Mouse (Mus musculus) ES-CJ7 (cell line): ENCODE results near the gene Tekt5.

Experiments
- DNase-seq: peaks from one replicate; pipeline ENCODE4 v3.0.0; 2011; ENCODE audit warnings: low read depth, low spot score

Gene Tekt5

DNA sequence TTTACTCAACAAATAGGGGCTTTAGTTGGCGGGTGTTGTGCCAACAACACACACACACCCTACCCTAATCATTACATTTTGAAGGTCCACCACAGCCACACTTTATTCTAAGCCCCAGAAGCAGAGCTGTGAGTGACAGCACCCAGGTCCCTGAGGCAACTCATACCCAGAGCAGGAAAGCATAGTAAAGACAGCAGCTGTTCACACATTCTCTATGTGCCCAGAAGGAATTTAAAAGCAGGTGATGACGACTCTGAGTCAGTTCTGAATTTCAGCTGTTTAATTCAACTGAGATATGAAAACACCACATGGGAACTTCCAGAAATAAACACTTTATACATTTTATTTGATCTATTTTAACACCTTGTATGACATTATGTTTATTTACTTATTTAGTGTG is 15.8 kb downstream of the Tekt5 start:
- DNase-seq: no peak

DNA sequence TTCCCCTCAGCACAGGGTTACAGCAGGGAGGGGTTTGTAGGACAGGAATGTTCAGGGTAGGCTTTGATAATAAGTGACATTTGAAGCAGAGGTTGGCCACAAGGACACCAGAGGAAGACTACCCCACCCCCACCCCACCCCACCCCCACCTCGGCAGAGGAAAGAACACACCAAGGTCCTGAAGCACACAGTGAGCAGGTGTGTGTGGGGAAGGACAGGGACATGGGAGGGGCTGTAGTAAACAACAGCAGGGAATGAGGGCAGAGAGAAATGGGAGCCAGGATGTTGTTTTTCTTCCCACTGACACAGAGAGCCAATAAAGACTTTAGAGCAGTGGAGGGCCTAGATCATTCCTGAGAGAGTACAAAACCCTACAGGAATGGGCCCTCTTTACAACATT is 18.0 kb downstream of the Tekt5 start:
- no peak for DNase-seq

DNA sequence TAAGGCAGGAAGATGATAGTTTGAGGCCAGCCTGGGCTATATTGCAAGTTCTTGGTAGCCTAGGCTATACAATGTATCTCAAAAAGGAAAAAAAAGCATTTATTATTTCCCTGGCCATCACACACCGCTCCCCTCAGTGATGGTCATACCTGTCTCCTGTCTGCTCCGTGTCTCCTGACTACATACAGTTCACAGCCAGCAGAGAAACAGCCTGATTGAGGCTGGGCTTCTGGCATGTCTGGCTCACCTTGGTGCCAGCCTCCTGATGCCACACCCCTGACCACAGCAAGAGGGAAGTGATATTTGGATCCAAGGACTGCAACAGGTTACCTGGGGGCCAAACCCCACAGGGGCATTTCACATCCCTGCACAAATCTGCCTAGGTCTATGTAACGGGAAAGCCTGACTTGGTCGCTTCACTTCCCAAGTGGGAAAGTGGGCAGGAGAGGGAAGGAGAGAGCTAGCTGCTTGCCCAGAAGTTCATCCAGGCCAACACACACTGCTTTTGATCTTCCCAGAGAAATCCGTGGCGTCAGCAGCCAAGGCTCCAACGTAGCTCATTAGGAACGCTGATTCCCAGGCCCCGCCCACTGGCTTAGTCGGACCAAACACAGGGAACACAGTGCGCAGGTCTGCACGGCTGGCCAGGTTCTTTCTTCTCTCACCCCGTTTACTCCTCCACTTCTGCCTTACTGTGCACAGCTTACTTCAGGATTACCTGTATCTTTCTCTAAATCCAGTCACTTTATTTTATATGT is 20.9 kb downstream of the Tekt5 start:
- DNase-seq: peak; percentile 52

DNA sequence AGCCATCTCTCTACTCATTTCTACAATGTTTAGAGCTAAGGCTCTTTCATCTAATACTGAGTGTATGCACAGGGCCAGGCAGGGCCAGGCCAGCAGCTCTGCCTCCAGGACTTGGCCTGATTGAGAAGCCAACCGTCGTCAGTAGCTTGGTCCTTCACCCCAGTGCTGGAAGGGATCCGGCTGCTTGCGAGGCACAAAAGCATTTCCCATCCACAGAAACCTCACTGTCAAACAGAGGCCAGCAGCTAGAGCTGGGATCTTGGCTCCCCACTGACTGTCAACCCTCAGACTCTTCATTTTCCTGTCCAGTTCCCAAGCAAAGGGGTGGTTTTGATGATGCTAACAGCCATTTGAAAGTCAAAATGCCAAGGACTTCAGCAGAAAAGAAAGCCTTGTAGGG is 22.9 kb downstream of the Tekt5 start:
- no peak for DNase-seq

DNA sequence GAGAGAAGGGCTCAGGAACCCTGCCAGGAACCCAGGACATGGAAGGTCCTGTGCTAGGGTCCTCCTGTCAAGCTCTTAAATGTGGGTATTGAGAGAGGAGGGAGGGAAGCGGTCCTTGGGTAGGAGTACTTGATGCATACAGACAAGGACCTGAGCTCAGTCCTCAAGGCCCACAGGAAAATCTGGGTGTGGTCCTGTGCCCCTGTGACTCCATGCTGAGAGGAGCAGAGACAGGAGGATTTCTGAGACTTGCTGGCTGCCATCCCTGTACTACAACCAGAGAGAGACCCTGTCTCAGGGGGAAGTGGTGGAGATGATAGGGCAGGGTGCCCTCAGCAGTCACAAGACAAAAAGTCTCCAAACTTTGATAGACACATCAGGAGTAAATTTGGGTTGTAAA is 25.3 kb downstream of the Tekt5 start:
- DNase-seq: peak; percentile 57

DNA sequence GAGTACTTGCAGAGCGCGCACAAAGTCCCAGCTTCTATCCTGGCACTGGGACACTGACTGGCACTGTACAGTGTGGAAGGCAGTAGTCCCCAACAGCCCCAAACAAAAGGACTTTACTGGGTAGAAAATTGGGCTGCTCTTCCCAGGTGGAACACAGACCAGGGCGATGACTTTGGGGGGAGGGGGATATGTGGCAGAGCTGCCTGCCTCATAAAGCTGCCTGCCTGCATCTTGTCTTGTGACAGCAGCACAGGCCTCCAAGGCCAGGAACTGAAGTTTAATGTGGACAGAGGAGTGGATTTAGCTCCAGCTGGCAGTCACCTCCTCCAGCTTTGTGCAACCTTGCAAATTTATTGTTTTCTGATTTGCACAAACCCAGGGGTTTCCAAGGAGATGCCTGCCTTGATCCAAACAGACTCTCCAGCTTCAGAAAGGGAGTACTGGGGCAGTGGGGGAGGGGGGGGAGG is 25.8 kb downstream of the Tekt5 start:
- DNase-seq: no peak

DNA sequence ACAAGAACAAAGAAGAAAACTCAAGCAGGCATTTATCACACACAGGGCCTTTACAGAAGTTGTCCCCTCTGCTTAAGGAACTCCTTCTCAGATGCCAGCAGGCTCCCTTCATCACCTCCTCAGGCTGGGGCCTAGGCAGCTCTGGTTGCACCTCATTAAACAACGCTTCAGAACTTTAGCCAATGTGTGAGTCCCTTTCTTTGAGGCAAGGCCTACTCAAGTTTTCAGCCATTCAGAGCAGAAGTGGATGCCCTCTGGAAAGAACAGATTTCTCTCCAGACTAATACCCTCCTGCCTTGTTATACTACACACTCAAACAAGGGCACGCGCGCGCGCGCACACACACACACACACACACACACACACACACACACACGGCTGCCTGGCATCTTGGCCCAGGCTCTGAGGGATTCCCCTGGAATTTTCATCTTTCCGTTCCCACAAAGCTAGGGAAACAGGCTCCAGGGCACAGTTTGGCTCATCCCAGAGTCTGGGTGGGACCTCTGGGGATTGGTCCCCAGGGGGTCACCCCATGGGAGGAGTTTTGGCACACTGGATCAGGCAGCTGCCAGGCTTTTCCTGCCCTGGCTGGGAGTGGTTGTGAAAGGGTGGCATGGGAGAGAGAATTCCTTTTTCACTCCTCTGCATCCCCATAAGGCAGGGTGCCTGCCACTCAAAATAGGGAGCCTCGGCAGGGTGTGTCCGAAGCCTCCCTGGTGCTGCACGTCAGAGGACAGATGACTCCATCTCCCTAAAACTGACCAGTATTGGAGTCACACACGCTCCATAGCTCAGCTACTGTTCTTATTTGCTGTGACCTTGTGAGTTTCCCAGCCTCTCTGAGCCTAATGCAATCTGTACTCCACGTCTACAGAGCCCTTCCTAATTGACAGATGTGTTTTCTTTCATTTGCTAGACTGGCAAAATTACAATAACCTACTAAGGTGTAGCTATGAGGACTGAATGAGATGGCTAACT is 28.8 kb downstream of the Tekt5 start:
- DNase-seq: peak; percentile 17

DNA sequence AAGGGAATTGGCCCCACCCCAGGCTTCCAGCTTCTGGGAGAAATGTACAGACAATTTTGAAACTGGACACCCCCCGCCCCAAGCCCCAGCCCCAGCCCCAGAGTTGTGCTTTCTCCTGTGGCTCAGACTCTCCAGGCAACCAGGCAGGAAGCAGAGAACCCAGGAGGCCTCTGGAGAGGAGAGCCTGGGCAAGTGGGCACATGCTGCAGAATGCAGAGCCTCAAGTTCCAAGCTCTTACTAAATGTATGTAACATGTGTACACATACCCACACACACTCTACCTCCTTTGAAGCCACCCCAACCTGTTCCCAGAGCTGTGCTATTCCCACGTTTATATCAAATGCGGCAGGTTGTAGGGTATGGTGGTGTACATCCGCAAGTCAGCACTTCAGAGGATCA is 29.5 kb downstream of the Tekt5 start:
- DNase-seq: no peak

DNA sequence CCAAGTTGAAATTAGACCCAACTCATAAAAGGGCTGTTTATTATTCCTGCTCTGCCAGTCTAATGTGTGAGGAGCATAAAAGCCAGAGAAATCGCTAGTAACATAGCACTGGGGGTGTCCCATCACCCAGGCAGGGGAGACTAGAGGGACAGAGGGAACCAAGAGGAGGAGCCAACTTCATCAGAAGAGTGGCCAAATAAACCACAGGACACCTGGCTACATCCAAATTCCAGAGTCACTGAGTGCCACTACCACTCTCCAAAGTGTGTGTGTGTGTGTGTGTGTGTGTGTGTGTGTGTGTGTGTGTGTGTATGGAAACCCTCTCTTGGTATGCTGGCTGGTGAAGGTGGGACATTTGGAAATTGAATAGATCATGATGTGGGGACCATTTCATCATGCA is 32.2 kb downstream of the Tekt5 start:
- no peak for DNase-seq

DNA sequence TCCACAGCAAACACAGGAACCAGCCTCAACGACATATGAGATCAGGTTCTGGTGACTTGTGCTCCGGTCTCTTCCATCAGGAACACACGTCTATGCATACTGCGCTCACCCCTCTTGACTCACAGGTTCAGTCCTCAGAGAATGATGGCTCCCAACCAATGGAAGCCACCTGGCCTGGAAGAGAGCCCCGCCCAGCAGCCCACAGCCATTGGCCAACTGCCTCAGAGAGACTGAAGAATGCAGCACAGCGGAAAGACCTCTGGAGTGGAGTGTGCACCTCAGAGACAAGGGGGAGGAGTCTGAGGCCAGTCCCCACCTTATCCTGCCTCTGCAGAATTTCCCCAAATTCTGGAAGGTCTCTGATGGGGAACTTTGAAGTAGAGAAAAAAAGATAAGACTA is 36.0 kb downstream of the Tekt5 start:
- peak; percentile 48 for DNase-seq

DNA sequence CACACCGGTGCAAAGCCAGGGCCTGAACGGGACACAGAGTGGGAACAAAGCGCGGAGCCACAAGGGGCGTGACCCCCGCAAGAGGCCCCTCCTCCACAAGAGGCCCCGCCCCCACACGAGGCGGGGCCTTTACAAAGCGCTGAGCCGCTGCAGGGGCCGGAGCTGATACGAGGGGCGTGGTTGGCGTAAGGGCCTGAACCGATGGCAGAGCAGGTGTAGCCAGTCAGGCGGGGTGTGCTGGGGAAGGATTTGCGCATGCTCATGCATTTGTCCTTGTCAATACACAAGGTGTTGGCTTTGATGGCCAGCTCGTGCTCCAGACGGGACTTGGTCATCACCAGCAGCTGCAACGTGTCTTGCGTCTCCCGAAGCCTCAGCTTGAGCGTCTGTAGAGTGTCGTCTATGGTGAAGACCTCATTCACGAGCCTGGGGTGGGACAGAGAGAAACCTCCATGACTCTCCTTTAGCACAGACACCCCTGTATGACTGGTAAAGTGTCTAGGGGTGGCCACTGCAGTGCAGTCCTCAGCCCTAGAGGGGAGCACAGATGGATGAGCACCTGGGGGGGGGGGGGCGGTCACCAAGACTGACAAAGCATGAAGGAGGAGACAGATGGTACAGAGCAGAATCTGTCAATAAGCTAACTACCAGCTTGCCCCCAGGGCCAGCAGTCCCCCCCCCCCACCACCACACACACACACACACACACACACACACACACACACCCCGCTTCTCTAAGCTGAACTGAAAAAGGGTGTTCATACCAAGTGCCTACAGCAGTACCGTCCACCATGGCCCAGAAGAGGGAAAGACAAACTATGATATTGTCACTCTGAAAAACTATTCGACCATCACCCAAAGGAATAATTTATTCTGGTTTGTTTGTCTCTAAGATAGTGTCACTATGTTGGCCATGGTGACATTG is 37.0 kb downstream of the Tekt5 start:
- DNase-seq: peak; percentile 92

DNA sequence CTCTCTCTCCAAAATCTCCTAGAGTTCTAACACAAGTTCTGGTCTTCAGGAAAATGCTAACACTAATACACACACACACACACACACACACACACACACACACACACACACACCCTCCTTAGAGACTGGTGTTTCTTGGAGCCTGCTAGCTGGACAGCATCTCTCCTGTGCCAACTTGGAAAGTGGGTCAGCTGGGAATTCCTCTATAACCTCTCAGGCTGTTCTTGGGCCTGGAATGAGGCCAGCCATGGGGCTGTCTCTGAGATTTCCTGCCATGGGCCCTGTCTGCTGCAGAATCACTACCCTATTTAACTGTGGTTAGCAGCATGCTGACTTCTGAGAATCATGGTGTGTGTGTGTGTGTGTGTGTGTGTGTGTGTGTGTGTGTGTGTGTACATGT is 40.3 kb downstream of the Tekt5 start:
- DNase-seq: no peak

DNA sequence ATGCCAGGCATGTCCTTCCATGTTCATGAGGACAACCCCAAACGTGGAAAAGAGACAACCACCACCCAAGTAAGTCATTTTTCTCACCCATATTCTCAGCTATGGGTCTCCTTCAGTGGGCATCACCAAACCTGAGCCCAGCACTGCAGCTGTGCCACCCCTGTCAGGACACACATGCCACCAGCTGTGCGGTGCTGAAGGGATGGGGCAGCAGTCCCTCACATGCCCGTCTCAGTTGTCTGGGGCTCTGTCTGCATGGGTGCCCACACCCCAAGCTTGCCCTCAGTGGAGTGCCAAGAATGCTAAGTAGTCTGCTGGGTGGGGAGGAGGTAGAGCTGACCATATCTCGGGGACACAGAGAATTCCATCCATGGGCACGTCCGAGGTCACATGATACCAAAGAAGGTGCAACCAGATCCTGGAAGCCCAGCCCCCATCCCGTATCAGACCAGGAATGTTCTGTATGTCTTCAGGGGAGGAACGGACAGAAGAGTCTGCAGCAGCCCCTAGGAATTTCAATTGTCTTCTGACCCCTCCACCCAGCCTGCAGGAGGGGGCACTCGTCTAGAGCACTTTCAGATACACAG is 44.1 kb downstream of the Tekt5 start:
- DNase-seq: no peak

DNA sequence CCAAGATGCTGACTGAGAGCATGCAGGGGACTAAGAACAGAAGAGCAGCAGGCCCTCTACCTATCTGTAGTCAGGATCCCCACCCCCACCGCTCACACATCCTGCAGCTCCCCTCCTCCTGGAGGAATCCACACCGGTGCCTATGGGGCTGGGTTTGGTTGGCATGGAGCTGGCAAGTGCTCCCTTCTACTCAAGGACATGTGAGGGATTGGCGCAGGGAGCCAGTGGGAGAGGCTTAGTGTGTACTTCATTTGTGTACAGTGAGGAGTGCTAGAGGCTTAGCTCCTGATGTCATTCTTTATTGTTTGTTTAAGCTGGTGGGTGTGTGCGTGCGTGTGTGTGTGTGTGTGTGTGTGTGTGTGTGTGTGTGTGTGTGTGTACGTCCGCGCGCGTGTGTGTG is 45.4 kb downstream of the Tekt5 start:
- DNase-seq: no peak

DNA sequence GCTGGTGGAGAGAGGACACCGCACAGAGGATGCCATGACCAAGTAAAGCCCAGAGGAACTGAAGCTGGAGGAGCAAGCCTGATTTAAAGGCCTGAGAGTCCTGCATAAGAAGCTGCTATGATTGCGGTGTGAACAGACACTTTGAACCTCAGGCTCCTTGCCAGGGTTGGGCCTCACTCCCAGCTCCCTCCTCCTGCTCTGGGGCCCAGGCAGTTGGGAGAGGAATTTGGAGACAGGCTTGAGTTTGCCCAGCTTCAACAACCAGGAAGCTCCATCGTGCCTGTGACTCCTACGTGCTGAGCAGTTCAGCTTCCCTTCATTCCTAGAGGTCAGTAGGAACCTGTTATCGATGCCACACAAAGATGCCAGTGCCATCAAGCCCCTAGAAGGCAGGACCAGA is 45.9 kb downstream of the Tekt5 start:
- no peak for DNase-seq

DNA sequence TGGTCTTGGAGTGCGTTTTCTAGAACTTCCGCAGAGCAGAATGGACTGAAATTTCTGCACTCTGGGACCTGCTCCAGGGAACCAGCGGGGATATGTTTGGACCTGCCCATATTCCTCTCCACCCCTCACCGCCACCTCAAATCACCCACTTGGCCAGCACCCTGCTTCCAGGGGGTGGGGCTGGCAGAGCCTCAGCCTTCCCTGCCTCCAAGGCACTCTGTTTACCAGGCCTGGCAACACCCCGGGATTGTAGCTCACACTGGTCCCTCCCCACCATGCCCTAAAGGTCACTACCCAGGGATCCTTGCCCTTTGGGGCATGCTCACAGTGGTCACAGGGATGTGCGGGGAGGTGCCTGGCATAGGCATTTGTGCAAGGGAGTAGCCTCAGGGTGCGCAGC is 47.7 kb downstream of the Tekt5 start:
- DNase-seq: no peak

DNA sequence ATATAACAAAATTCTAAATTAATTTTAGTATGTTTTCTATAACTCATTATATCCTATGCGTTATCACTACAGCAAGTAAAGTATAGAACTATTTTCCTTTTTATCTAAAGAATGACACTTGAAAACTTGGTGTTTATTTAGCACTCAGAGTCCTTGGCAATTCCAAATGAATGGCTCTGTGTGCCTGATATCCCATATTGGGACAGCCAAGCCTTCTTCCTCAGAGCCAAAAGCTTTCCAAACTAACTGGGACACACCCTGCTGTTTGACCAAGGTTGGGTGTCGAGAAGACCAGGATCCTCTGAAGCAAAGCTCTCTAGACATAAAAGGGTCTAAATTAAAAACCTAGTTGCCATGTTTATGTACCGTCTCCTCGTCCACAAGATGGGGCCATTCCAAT is 54.2 kb downstream of the Tekt5 start:
- no peak for DNase-seq

DNA sequence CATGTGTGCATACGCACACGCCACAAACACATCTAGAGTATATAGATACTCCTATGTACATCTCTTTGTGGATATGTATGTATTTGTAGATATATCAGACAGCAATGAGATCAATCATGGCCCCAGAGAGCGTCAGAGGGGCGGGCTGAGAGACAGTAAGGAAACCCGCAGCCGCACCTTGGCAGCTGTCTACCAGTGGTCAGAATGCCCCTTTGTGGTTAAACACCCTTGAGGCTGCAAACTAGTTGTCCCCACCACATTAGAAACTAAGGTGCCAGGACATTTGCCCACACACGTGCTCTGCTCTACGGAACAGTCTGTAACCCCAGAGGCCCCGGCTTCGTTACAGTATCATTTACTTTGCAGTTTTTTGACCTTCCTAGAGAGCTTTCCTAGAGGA is 55.4 kb downstream of the Tekt5 start:
- no peak for DNase-seq

DNA sequence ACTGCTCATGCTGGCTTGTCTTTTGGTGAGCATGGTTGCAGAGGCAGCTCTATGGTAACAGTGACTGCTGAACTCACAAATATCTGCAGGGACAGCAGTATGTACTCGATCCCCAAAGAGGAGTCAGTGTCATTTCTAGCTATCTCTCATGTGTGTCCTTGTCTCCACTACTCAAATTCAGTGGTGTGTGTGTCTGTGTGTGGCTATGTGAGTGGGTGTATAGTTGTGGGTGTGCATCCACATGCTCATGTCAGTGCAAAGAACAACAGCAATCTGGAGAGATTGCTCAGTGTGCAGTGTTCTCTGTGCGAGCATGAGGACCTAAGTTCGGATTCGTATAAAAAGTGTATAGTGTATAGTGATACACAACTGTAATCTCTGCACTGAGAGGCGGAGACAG is 56.7 kb downstream of the Tekt5 start:
- no peak for DNase-seq

DNA sequence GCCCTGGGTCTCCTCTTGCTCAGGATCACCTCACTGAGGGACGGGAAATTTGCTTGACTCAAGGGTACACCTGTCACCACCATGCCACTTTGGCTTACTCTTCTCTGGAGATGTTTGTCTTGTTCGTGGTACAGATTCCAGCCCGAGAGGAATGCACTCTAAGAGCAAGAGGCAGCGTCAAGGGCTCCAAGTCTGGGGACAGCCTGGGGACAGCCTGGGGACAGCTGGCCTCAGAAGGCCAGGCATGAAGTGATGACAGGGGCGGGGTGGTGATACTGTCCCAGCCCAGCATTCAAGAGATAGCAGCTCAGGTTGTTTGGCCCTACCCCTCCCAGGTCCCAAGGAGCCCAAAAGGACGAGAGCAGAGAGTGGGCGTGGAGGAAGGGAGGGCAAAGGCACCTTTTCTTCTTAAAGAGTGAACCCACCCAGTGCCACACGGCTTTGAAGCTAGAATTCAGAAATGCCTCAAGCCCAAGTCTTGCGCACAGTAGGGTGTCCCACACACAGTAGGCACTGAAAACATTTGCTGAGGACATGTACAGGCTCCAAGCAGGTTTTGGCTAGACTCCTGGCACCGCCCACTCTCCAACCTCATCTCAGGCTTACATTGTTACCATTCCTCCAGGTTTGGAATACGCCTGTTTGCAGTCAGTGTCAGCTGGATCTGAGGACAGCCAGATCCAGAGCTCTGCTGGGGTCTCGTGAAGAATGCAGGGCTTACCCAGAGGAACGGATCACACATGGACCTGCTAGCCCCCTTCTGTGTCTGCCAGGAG is 57.7 kb downstream of the Tekt5 start:
- peak; percentile 61 for DNase-seq
